Mouse (Mus musculus) gastrocnemius, adult 8-10 months (tissue): ENCODE results near the gene Abhd17b. TPM values are rescaled to one million over a fixed set of nuclear protein-coding genes. Genes with fewer than 3 reads are reported as not detected.

ENCODE experiments used
- DNase-seq, 2 experiments: peaks; one replicate each; pipeline ENCODE4 v3.0.0; 2022; ENCODE audit warnings: low spot score in 2 of 2
- total RNA-seq, 4 experiments: library from RNA; stranded (reverse); gene quantifications; 2 replicates each; pipeline ENCODE4 v1.2.4; 2022

Abhd17b gene
- total RNA-seq, 4 experiments from 2014 or later, result 16.8 to 18.5 (median 18.3) TPM

DNA sequence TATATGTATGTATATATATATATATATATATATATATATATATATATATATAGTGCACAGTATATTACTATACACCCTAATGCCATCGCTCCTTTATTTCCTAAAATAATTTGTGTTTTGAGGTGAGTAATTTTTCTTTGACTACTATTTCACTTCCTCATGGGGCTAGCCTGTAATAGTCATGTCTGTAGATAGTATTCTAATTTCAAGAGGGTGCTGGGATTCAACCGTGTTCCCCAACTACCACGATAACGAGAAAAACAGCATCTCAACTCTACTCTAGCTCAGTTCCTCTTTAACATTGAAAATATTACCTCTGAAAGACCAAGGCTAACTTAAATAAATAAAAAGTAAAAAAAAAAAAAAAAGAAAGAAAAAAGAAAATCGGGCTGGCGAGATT is 75.4 kb downstream of the Abhd17b start:
- no peak for DNase-seq

DNA sequence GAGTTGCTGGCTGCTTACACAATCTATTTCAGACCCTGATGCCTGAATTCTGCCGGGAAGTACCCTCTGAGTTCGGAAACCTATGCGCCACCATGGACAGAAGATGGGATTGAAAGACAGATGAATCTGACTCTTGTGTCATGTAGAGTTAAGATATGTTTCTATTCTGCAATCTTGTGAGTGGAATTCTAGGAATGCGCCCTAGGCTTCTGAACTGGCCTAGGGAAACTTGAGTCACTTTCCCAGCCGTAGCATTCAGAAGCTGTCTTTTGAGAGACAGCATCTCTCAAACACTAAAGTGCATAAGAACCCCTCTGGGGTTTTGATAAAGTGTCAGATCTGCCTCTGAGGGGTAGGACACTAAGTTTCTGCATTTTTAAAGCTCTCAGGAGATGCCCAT is 78.9 kb downstream of the Abhd17b start:
- no peak for DNase-seq

GRCm38 (mm10) chr19:21733176-21733575 is 80.2 kb downstream of the Abhd17b start:
- DNase-seq, result no peak

GRCm38 (mm10) chr19:21734112-21734511 is 81.1 kb downstream of the Abhd17b start:
- DNase-seq, result no peak

Other genes with a start within 250 kb of the Abhd17b start
- 1 to 10 TPM; 5.3 to 8.1 (median 7.0) TPM for gene Gda, start 179.7 kb upstream of the Abhd17b start, total RNA-seq
- gene 1110059E24Rik, start 209 bp upstream of the Abhd17b start, total RNA-seq, result 1 to 10 TPM; 6.9 to 8.5 (median 7.7) TPM
- gene Cemip2, start 125.2 kb downstream of the Abhd17b start, total RNA-seq, result 10 to 100 TPM in 3 of 4 experiments, 1 to 10 TPM in 1; 9.7 to 13.0 (median 11.2) TPM